Mouse (Mus musculus): ENCODE measurements around the gene Ostm1.

Ostm1 gene

GRCm38 (mm10) chr10:42625907-42626306 lies 42.3 kb downstream of the Ostm1 start:
- no peak for DNase-seq (ENCODE audit: low spot score)

- peak; percentile 77 for DNase-seq (ENCODE audit: low spot score)
Measured at GRCm38 (mm10) chr10:42630596-42631355, 47.2 kb downstream of the Ostm1 start.

GRCm38 (mm10) chr10:42631754-42632452 lies 48.3 kb downstream of the Ostm1 start:
- peak; percentile 45 for DNase-seq (ENCODE audit: low spot score)

GRCm38 (mm10) chr10:42632453-42633360 lies 49.1 kb downstream of the Ostm1 start:
- peak; percentile 57 for DNase-seq (ENCODE audit: low spot score)

GRCm38 (mm10) chr10:42633361-42634121 lies 49.9 kb downstream of the Ostm1 start:
- DNase-seq (ENCODE audit: low spot score), result no peak

- peak; percentile 58 for DNase-seq (ENCODE audit: low spot score)
Measured at GRCm38 (mm10) chr10:42634122-42634720, 50.6 kb downstream of the Ostm1 start.

GRCm38 (mm10) chr10:42635046-42635445 lies 51.4 kb downstream of the Ostm1 start:
- DNase-seq (ENCODE audit: low spot score), result no peak

- peak; percentile 41 for DNase-seq (ENCODE audit: low spot score)
Measured at GRCm38 (mm10) chr10:42635566-42636359, 52.1 kb downstream of the Ostm1 start.

GRCm38 (mm10) chr10:42636360-42637182 lies 52.9 kb downstream of the Ostm1 start:
- DNase-seq (ENCODE audit: low spot score), result peak; percentile 40

- peak; percentile 80 for DNase-seq (ENCODE audit: low spot score)
Measured at GRCm38 (mm10) chr10:42637183-42637788, 53.7 kb downstream of the Ostm1 start.

GRCm38 (mm10) chr10:42639856-42640255 lies 56.2 kb downstream of the Ostm1 start:
- no peak for DNase-seq (ENCODE audit: low spot score)

- DNase-seq (ENCODE audit: low spot score), result no peak
Measured at GRCm38 (mm10) chr10:42643638-42644037, 60.0 kb downstream of the Ostm1 start.

- no peak for DNase-seq (ENCODE audit: low spot score)
Measured at GRCm38 (mm10) chr10:42646340-42646739, 62.7 kb downstream of the Ostm1 start.

GRCm38 (mm10) chr10:42661916-42662315 lies 78.3 kb downstream of the Ostm1 start:
- no peak for DNase-seq (ENCODE audit: low spot score)

- no peak for DNase-seq (ENCODE audit: low spot score)
Measured at GRCm38 (mm10) chr10:42669970-42670369, 86.3 kb downstream of the Ostm1 start.

GRCm38 (mm10) chr10:42672798-42673197 lies 89.2 kb downstream of the Ostm1 start:
- no peak for DNase-seq (ENCODE audit: low spot score)

- DNase-seq (ENCODE audit: low spot score), result no peak
Measured at GRCm38 (mm10) chr10:42675571-42675970, 91.9 kb downstream of the Ostm1 start.

GRCm38 (mm10) chr10:42678331-42678730 lies 94.7 kb downstream of the Ostm1 start:
- DNase-seq (ENCODE audit: low spot score), result no peak

Measured in embryo, embryonic 10 days (tissue).